Mouse (Mus musculus) limb, embryonic 15.5 days (tissue): ENCODE measurements around the gene Phf19. TPM values are rescaled to one million over a fixed set of nuclear protein-coding genes. Genes with fewer than 3 reads are reported as not detected.

Experiments used
- ATAC-seq: fragments of 200-750 bp; cut with Nextera tagmentation; 2 replicates; pipeline ENCODE4 v1.8.0; 2017; ENCODE audit warnings: low read depth, moderate TSS enrichment; ENCODE audit not compliant: insufficient number of reproducible peaks, low FRiP score, low TSS enrichment
- H3K27ac ChIP-seq: fragments of 300-500 bp; sonication (generic); 2 replicates; pipeline ENCODE4 v1.5.1; 2015; ENCODE audit warnings: moderate library complexity, mild to moderate bottlenecking, inconsistent platforms
- H3K27me3 ChIP-seq: fragments of 300-500 bp; sonication (generic); 2 replicates; pipeline ENCODE4 v1.6.1; 2015; ENCODE audit warnings: inconsistent platforms
- H3K36me3 ChIP-seq: fragments of 300-500 bp; sonication (generic); 2 replicates; pipeline ENCODE4 v1.6.1; 2015; ENCODE audit warnings: inconsistent platforms
- H3K4me1 ChIP-seq: fragments of 300-500 bp; sonication (generic); 2 replicates; pipeline ENCODE4 v1.6.1; 2015; ENCODE audit warnings: inconsistent platforms
- H3K4me2 ChIP-seq: fragments of 300-500 bp; sonication (generic); 2 replicates; pipeline ENCODE4 v1.6.1; 2015; ENCODE audit warnings: mild to moderate bottlenecking, inconsistent platforms
- H3K4me3 ChIP-seq: fragments of 300-500 bp; sonication (generic); 2 replicates; pipeline ENCODE4 v1.5.1; 2015; ENCODE audit warnings: mild to moderate bottlenecking, inconsistent platforms
- H3K9ac ChIP-seq: fragments of 300-500 bp; sonication (generic); 2 replicates; pipeline ENCODE4 v1.6.1; 2015; ENCODE audit warnings: inconsistent platforms
- H3K9me3 ChIP-seq: fragments of 300-500 bp; sonication (generic); 2 replicates; pipeline ENCODE4 v1.6.1; 2016; ENCODE audit warnings: inconsistent platforms
- WGBS: fragments of 180-500 bp; shearing (Covaris S2); methylation state at CpG from one replicate; pipeline ENCODE4 v1.1.7; 2015; 5-methylcytosine and 5-hydroxymethylcytosine counted together
- polyA plus RNA-seq: library from polyadenylated mRNA; unstranded; fragments of >200 nt; fragmentation: Nextera tagmentation; extraction: Ambion mirVana; gene quantifications from 2 replicates; pipeline ENCODE4 v1.2.1, GENCODE M21; 2015

Gene Phf19
- polyA plus RNA-seq, 1 experiment from 2014 or later: 7.3 TPM

GRCm38 (mm10) chr2:34884186-34884585 is 29.6 kb downstream of the Phf19 start:
- H3K9me3 ChIP-seq: no peaks in the 10 kb centered on the region
- WGBS: 71% methylated on average over 2 of the region's 2 CpGs
- H3K4me1 ChIP-seq: no peaks in the 10 kb centered on the region
- H3K9ac ChIP-seq: no peak overlapping the region
- H3K27me3 ChIP-seq: peaks cover 13% of the 10 kb centered on the region; the same call in 1 of the 2 replicates
- no peak overlapping the region for H3K4me2 ChIP-seq
- no peak overlapping the region for H3K27ac ChIP-seq
- no peaks in the 10 kb centered on the region for H3K36me3 ChIP-seq
- no peak overlapping the region for H3K4me3 ChIP-seq
- ATAC-seq: no peak

GRCm38 (mm10) chr2:34883190-34883589 is 30.6 kb downstream of the Phf19 start:
- no peaks in the 10 kb centered on the region for H3K9me3 ChIP-seq
- no peaks in the 10 kb centered on the region for H3K36me3 ChIP-seq
- ATAC-seq: no peak
- H3K9ac ChIP-seq: no peak overlapping the region
- H3K4me3 ChIP-seq: no peak overlapping the region
- no peaks in the 10 kb centered on the region for H3K4me1 ChIP-seq
- no peak overlapping the region for H3K4me2 ChIP-seq
- H3K27ac ChIP-seq: no peak overlapping the region
- WGBS: 48% methylated on average over 5 of the region's 5 CpGs
- H3K27me3 ChIP-seq: peaks cover 13% of the 10 kb centered on the region; the same call in 1 of the 2 replicates

- no peaks in the 10 kb centered on the region for H3K36me3 ChIP-seq
- H3K4me2 ChIP-seq: no peak overlapping the region
- no peaks in the 10 kb centered on the region for H3K4me1 ChIP-seq
- 85% methylated on average over 2 of the region's 2 CpGs for WGBS
- no peak overlapping the region for H3K27ac ChIP-seq
- no peaks in the 10 kb centered on the region for H3K9me3 ChIP-seq
- no peak overlapping the region for H3K9ac ChIP-seq
- peaks cover 14% of the 10 kb centered on the region; the same call in 1 of the 2 replicates for H3K27me3 ChIP-seq
- no peak overlapping the region for H3K4me3 ChIP-seq
- no peak for ATAC-seq
Observed at GRCm38 (mm10) chr2:34882757-34883156, 31.1 kb downstream of the Phf19 start.

GRCm38 (mm10) chr2:34880054-34880453 is 33.8 kb downstream of the Phf19 start:
- no peaks in the 10 kb centered on the region for H3K9me3 ChIP-seq
- no peaks in the 10 kb centered on the region for H3K36me3 ChIP-seq
- no peak overlapping the region for H3K27ac ChIP-seq
- H3K9ac ChIP-seq: no peak overlapping the region
- H3K4me2 ChIP-seq: no peak overlapping the region
- ATAC-seq: no peak
- 84% methylated on average over 10 of the region's 10 CpGs for WGBS
- no peaks in the 10 kb centered on the region for H3K4me1 ChIP-seq
- no peak overlapping the region for H3K4me3 ChIP-seq
- H3K27me3 ChIP-seq: peaks cover 27% of the 10 kb centered on the region; the same call in 1 of the 2 replicates

- Histone ChIP-seq H3K9me3 (no peaks in the 10 kb centered on the region), H3K9ac (no peak within 1 kb of the TSS), H3K4me1 (peaks cover 12% of the 10 kb centered on the region), H3K27me3 (peaks cover 37% of the 10 kb centered on the region), H3K4me3 (0 out of 2 replicates have a peak within 1 kb of the TSS, but pooled peaks have one; percentile 1), H3K27ac (no peak within 1 kb of the TSS), H3K36me3 (no peaks in the 10 kb centered on the region), H3K4me2 (peak within 1 kb of the TSS; percentile 24; the same call in 1 of the 2 replicates)
- 17% methylated on average over 8 of the region's 8 CpGs for WGBS
- ATAC-seq: no peak
Observed at GRCm38 (mm10) chr2:34874816-34875345, 38.9 kb downstream of the Phf19 start, which contains the start of gene Psmd5. Gene Psmd5 (minus strand): TSS chr2:34874968.

GRCm38 (mm10) chr2:34874271-34874670 is 39.6 kb downstream of the Phf19 start, which contains the start of gene Cutal:
Gene Cutal (plus strand): TSS chr2:34874396.
- Histone ChIP-seq H3K4me3 (0 out of 2 replicates have a peak within 1 kb of the TSS, but pooled peaks have one; percentile 1), H3K4me1 (peaks cover 18% of the 10 kb centered on the region), H3K36me3 (no peaks in the 10 kb centered on the region), H3K4me2 (peak within 1 kb of the TSS; percentile 24; the same call in 1 of the 2 replicates), H3K27me3 (peaks cover 37% of the 10 kb centered on the region), H3K27ac (no peak within 1 kb of the TSS), H3K9me3 (no peaks in the 10 kb centered on the region), H3K9ac (no peak within 1 kb of the TSS)
- no peak for ATAC-seq
- 3% methylated on average over 14 of the region's 14 CpGs for WGBS

GRCm38 (mm10) chr2:34870520-34871474 is 43.0 kb downstream of the Phf19 start:
- Histone ChIP-seq H3K36me3 (peaks cover 9% of the 10 kb centered on the region), H3K4me2 (peak overlapping the region; percentile 65), H3K27me3 (peaks cover 25% of the 10 kb centered on the region), H3K4me3 (peak overlapping the region; percentile 91), H3K4me1 (peaks cover 32% of the 10 kb centered on the region), H3K9ac (peak overlapping the region; percentile 87), H3K27ac (peak overlapping the region; percentile 98), H3K9me3 (no peaks in the 10 kb centered on the region)
- peak; percentile 97 for ATAC-seq
- WGBS: under 1% methylated on average over 67 of the region's 67 CpGs

GRCm38 (mm10) chr2:34869680-34870079 is 44.1 kb downstream of the Phf19 start:
- Histone ChIP-seq H3K36me3 (peaks cover 20% of the 10 kb centered on the region), H3K27ac (no peak overlapping the region), H3K9ac (0 out of 2 replicates have a peak overlapping the region, but pooled peaks have one; percentile 10), H3K4me1 (peaks cover 32% of the 10 kb centered on the region), H3K9me3 (no peaks in the 10 kb centered on the region), H3K27me3 (peaks cover 20% of the 10 kb centered on the region), H3K4me2 (peak overlapping the region; percentile 46), H3K4me3 (peak overlapping the region; percentile 91)
- no peak for ATAC-seq
- WGBS: 34% methylated on average over 5 of the region's 5 CpGs

GRCm38 (mm10) chr2:34857728-34858127 is 56.1 kb downstream of the Phf19 start:
- WGBS: 89% methylated on average over 8 of the region's 8 CpGs
- no peak for ATAC-seq
- no peak overlapping the region for H3K4me2 ChIP-seq

GRCm38 (mm10) chr2:34855265-34855664 is 58.6 kb downstream of the Phf19 start:
- Histone ChIP-seq H3K4me1 (no peaks in the 10 kb centered on the region), H3K9me3 (no peaks in the 10 kb centered on the region), H3K4me2 (no peak overlapping the region), H3K36me3 (peaks cover 95% of the 10 kb centered on the region), H3K9ac (no peak overlapping the region), H3K4me3 (no peak overlapping the region), H3K27ac (no peak overlapping the region), H3K27me3 (no peaks in the 10 kb centered on the region)
- ATAC-seq: no peak
- WGBS: 92% methylated on average over 4 of the region's 4 CpGs

More at GRCm38 (mm10) chr2:34857728-34858127, 56.1 kb downstream of the Phf19 start:
- Histone ChIP-seq H3K36me3 (peaks cover 85% of the 10 kb centered on the region), H3K9me3 (no peaks in the 10 kb centered on the region), H3K27me3 (no peaks in the 10 kb centered on the region), H3K9ac (no peak overlapping the region), H3K27ac (no peak overlapping the region), H3K4me1 (no peaks in the 10 kb centered on the region), H3K4me3 (no peak overlapping the region)

- Histone ChIP-seq H3K4me2 (no peak overlapping the region), H3K4me1 (no peaks in the 10 kb centered on the region), H3K36me3 (peaks cover 30% of the 10 kb centered on the region), H3K9me3 (no peaks in the 10 kb centered on the region), H3K9ac (no peak overlapping the region), H3K4me3 (no peak overlapping the region), H3K27me3 (no peaks in the 10 kb centered on the region), H3K27ac (no peak overlapping the region)
- WGBS: 77% methylated on average over 1 of the region's 1 CpGs
- no peak for ATAC-seq
Observed at GRCm38 (mm10) chr2:34847702-34848101, 66.1 kb downstream of the Phf19 start.
